Mouse (Mus musculus): ENCODE data around the gene Rnf220.

DNA sequence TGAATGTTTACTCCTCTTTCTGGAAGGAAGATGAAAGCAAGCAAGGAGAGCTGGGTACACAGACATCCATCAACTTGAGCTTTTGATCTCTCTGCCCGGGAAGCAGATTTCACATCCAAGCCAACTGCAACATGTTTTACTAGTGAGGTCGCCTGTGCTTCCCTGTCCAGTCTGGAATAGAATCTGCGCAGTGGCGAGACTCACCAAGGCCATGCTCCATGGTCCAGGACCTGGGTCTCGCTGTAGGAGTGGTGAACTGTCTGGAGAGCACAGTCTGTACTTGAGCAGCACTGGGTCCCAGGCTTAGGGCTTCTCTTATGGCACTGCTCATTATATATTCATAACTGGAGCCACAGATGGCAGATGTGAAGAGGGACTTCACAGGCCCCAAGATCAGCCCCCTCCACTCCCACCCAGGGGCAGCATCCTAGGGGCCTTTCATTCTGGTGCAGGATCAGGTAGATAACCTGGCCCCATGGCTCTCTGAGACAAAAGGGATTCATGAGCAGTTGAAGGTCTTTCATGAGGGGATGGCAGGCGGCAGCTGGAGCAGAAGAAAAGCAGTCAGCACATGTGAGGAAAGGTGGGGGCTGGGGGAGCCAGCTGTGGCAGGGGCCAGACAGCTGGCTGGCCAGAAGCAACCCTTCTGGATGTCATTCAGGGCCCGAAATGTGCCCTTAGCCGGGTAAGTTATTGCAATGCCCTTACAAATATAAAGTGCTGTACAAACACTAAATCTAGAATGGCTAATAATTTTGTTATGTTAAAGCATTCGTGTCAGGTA is 30.5 kb upstream of the Rnf220 start:
- no peak for TF ChIP-seq CTCF (IDR thresholded peaks at IDR 0.05; ENCODE audit: extremely low read depth, insufficient read length, insufficient replicate concordance, low read depth, low read length)
- TF ChIP-seq POLR2A (IDR thresholded peaks at IDR 0.05; ENCODE audit: low read depth, low read length) = no peak

All from small intestine, adult 2 months (tissue).